Mouse (Mus musculus): ENCODE measurements around the gene Gbx2.

DNA sequence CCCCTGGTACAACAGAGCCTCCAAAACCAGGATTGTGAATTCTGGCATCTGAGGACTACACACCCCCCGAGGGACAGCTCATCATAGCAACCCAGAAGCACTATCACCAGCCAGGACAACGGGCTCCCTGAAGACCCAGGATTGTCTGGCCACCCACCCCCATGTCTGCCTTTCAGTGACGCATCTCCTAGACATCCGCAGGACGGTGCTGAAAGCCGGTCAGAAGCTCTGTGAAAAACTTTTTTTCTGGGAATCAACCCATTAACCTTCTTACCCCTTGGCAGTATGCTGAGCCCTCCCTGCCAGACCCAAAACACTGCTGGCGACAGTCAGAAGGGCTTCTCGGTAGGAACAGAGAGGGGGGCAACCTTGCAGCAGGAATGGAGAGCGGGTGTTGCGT lies 50.1 kb downstream of the Gbx2 start:
- TF ChIP-seq CTCF (IDR thresholded peaks at IDR 0.05; ENCODE audit: low read depth, low read length) (no peak), GATA1 (IDR thresholded peaks at IDR 0.05; ENCODE audit: borderline replicate concordance, low read length) (no peak)

Data from G1E (cell line).